Mouse (Mus musculus): Measurements from ENCODE around the gene Col4a3bp.

Col4a3bp gene

GRCm38 (mm10) chr13:96542901-96543891, 778 bp downstream of the Col4a3bp start:
- peak; percentile 57 for DNase-seq

- peak; percentile 48 for DNase-seq
These were observed 2.1 kb downstream of the Col4a3bp start for GRCm38 (mm10) chr13:96544506-96544905.

- DNase-seq, result no peak
These were observed 4.8 kb downstream of the Col4a3bp start for GRCm38 (mm10) chr13:96547250-96547649.

GRCm38 (mm10) chr13:96547941-96548340, 5.5 kb downstream of the Col4a3bp start:
- peak; percentile 36 for DNase-seq

GRCm38 (mm10) chr13:96555099-96555498, 12.7 kb downstream of the Col4a3bp start:
- no peak for DNase-seq

GRCm38 (mm10) chr13:96567977-96568376, 25.6 kb downstream of the Col4a3bp start:
- no peak for DNase-seq

GRCm38 (mm10) chr13:96570313-96571015, 28.0 kb downstream of the Col4a3bp start:
- DNase-seq, result peak; percentile 23

- DNase-seq, result no peak
These were observed 28.6 kb downstream of the Col4a3bp start for GRCm38 (mm10) chr13:96571016-96571361.

- peak; percentile 68 for DNase-seq
These were observed 31.8 kb downstream of the Col4a3bp start for GRCm38 (mm10) chr13:96574170-96574569.

- DNase-seq, result no peak
These were observed 36.7 kb downstream of the Col4a3bp start for GRCm38 (mm10) chr13:96579104-96579503.

GRCm38 (mm10) chr13:96579979-96580378, 37.6 kb downstream of the Col4a3bp start:
- no peak for DNase-seq

- no peak for DNase-seq
These were observed 41.8 kb downstream of the Col4a3bp start for GRCm38 (mm10) chr13:96584201-96584600.

GRCm38 (mm10) chr13:96586540-96586939, 44.1 kb downstream of the Col4a3bp start:
- DNase-seq, result no peak

GRCm38 (mm10) chr13:96588642-96589041, 46.2 kb downstream of the Col4a3bp start:
- no peak for DNase-seq

- DNase-seq, result peak; percentile 55
These were observed 51.2 kb downstream of the Col4a3bp start for GRCm38 (mm10) chr13:96593621-96594020.

- no peak for DNase-seq
These were observed 51.7 kb downstream of the Col4a3bp start for GRCm38 (mm10) chr13:96594070-96594469.

GRCm38 (mm10) chr13:96599182-96599581, 56.8 kb downstream of the Col4a3bp start:
- DNase-seq, result no peak

- DNase-seq, result no peak
These were observed 61.8 kb downstream of the Col4a3bp start for GRCm38 (mm10) chr13:96604242-96604641.

GRCm38 (mm10) chr13:96614615-96615014, 72.2 kb downstream of the Col4a3bp start:
- DNase-seq, result no peak

GRCm38 (mm10) chr13:96620891-96621290, 78.5 kb downstream of the Col4a3bp start:
- DNase-seq, result no peak

GRCm38 (mm10) chr13:96630396-96630795, 88.0 kb downstream of the Col4a3bp start:
- DNase-seq, result no peak

- DNase-seq, result no peak
These were observed 101.8 kb downstream of the Col4a3bp start for GRCm38 (mm10) chr13:96644168-96644567.

- no peak for DNase-seq
These were observed 103.4 kb downstream of the Col4a3bp start for GRCm38 (mm10) chr13:96645822-96646221.

GRCm38 (mm10) chr13:96653041-96653440, 110.6 kb downstream of the Col4a3bp start:
- no peak for DNase-seq
